Mouse (Mus musculus): ENCODE data around the gene Bbox1. TPM values are rescaled to one million over a fixed set of nuclear protein-coding genes. Genes with fewer than 3 reads are reported as not detected.

The Bbox1 gene
- polyA plus RNA-seq, 1 experiment from 2014 or later = not detected

Other genes with a start within 250 kb of the Bbox1 start
- gene Fibin, start 48.6 kb upstream of the Bbox1 start, polyA plus RNA-seq (2014; fragmentation: Nextera tagmentation; extraction: Ambion mirVana) = 10.1 and 11.5 TPM in 2 replicates